Mouse (Mus musculus) cerebellum, adult 9-11 months (tissue): ENCODE results near the gene Oscp1.
A peak's percentile ranks its signal among the peaks of the same experiment; 100 is the strongest.

Experiments
- DNase-seq: peaks from one replicate; pipeline ENCODE4 v3.0.0; 2022

Oscp1 gene

GRCm38 (mm10) chr4:126111153-126111549, 52.8 kb downstream of the Oscp1 start:
- DNase-seq = no peak

- peak; percentile 83 for DNase-seq
These were observed 54.9 kb downstream of the Oscp1 start for GRCm38 (mm10) chr4:126113243-126113642.

- peak; percentile 76 for DNase-seq
These were observed 55.6 kb downstream of the Oscp1 start for GRCm38 (mm10) chr4:126113943-126114342.

- no peak for DNase-seq
These were observed 57.0 kb downstream of the Oscp1 start for GRCm38 (mm10) chr4:126115411-126115810.

GRCm38 (mm10) chr4:126115871-126116521, 57.6 kb downstream of the Oscp1 start:
- no peak for DNase-seq

GRCm38 (mm10) chr4:126117116-126117515, 58.8 kb downstream of the Oscp1 start:
- peak; percentile 49 for DNase-seq

- peak; percentile 86 for DNase-seq
These were observed 60.3 kb downstream of the Oscp1 start for GRCm38 (mm10) chr4:126118651-126119050.

- DNase-seq = peak; percentile 68
These were observed 60.7 kb downstream of the Oscp1 start for GRCm38 (mm10) chr4:126119051-126119450.

GRCm38 (mm10) chr4:126120052-126120451, 61.7 kb downstream of the Oscp1 start:
- DNase-seq = peak; percentile 93

- DNase-seq = peak; percentile 73
These were observed 62.1 kb downstream of the Oscp1 start for GRCm38 (mm10) chr4:126120506-126120905.

- peak; percentile 67 for DNase-seq
These were observed 65.1 kb downstream of the Oscp1 start for GRCm38 (mm10) chr4:126123309-126124040.

- DNase-seq = no peak
These were observed 72.1 kb downstream of the Oscp1 start for GRCm38 (mm10) chr4:126130502-126130901.

GRCm38 (mm10) chr4:126131290-126132121, 73.1 kb downstream of the Oscp1 start:
- DNase-seq = no peak

- no peak for DNase-seq
These were observed 74.4 kb downstream of the Oscp1 start for GRCm38 (mm10) chr4:126132636-126133264.

GRCm38 (mm10) chr4:126134236-126134635, 75.9 kb downstream of the Oscp1 start:
- peak; percentile 23 for DNase-seq

GRCm38 (mm10) chr4:126134639-126135038, 76.3 kb downstream of the Oscp1 start:
- peak; percentile 55 for DNase-seq

- no peak for DNase-seq
These were observed 79.4 kb downstream of the Oscp1 start for GRCm38 (mm10) chr4:126137773-126138172.

GRCm38 (mm10) chr4:126141021-126141420, 82.7 kb downstream of the Oscp1 start:
- DNase-seq = no peak
